Mouse (Mus musculus) E14TG2a.4 (cell line): ENCODE measurements around the gene Arhgef2.

Source experiments
- CTCF ChIP-seq: conservative IDR thresholded peaks from 2 replicates; pipeline ENCODE4 v1.5.1; 2014; ENCODE audit warnings: low read length
- NANOG ChIP-seq: IDR thresholded peaks from 2 replicates; pipeline ENCODE4 v1.6.1; 2014; ENCODE audit warnings: borderline replicate concordance, low read length, mixed read lengths

DNA sequence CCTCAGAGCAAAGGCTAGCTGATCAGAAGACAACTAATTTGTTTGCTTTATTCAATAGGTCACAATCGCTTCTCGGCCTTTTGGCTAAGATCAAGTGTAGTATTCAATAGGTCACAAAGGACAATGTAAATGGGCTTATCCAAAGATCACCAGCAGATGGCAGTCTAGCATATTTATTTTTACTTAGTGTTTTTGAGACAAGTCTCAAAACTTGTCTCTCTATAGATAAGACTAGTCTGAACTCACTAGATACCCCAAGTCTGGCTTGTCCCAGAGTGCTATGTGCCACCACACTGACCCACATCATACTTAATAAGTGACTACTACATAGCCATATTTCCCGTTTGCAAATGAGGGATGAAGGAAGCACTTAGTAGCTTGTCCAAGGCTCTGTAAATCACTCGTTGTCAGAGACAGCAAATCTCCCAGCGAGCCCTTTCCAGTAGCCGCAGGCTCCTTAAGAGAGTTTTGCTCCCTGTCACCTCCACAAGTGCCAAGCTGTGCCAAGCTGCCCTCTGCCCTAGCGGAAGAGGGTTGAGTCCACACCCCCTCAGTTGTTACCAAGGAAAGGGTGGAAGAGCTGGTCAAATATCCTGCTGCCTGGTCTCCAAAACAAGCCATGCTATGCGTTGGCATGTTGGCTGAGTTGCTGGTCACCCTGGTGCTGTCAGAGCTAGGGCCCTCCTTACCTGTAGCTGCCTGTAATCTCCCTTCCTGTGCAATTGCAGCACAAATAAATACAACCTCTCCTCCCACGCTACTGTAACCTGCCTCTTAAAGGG, 13.6 kb upstream of the Arhgef2 start:
- peak; percentile 67 for TF ChIP-seq CTCF
- no peak for TF ChIP-seq NANOG
